Mouse (Mus musculus) urinary bladder, postnatal 10 days (tissue): ENCODE measurements around the gene Olfr750.

Experiments
- DNase-seq: peaks from one replicate; pipeline ENCODE4 v3.0.0; 2022; ENCODE audit warnings: low spot score

Gene Olfr750

DNA sequence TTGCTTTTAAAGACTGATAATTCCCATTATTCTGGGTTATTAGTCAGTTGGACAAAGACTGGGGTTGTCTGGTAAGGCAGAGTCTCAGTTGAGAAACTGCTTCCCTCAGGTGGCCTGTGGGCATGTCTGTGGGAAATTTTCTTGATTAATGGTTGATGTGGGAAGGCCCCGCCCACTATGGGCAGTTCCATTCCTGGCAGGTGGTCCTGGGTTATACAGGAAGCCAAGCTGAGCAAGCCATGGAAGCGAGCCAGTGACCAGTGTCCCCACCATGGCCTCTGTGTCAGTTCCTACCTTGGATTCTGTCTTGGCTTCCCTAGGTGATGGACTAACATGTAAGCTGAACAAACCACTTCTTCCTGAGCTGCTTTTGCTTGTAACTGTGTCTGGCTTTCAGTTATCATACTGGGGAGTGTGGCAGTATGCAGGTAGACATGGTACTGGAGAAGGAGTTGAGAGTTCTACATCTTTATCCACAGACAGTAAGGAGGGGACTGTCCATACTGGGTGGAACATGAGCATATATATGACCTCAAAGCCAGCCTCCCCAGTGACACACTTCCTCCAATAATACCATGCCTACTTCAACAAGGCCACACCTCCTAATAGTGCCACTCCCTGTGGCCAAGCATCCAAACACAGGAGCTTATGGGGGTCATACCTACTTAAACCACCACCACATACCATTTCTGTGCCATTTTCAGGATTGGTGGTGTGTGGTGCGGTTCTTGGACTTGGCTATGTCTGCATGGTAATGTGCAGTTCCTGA lies 46.7 kb downstream of the Olfr750 start:
- no peak for DNase-seq

DNA sequence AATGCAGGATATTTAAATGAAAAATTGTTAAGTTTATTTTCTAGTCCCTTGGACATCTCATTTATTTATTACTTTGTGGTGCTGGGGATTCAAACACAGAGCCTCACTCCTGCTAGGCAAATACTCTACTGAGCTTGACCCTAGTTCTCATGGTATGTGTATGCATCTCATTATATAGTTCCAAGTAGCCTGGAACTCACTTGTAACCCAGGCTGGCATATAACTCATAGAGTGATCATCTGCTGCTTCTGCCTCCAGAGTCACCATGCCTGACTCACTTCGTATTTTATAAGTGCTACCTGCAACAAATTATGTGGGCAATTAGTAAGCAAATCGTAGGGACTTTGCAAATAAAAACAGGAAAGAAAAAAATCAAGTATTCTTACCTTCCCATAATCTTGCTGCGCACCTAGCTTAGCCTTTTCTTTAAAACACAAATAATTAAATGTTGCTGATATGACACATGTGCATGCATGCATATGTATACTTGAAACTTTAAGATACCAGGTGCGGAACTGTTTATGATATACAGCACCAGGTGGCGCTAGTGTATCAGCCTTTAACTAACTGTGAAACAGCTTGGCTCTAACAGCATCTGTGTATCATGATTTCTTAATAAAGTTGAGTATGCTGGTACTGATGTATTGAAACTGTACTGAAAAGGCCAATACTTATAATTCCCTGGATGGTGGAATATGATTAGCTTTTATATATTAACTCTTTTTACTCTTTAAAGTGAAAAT lies 47.7 kb downstream of the Olfr750 start:
- DNase-seq: no peak

DNA sequence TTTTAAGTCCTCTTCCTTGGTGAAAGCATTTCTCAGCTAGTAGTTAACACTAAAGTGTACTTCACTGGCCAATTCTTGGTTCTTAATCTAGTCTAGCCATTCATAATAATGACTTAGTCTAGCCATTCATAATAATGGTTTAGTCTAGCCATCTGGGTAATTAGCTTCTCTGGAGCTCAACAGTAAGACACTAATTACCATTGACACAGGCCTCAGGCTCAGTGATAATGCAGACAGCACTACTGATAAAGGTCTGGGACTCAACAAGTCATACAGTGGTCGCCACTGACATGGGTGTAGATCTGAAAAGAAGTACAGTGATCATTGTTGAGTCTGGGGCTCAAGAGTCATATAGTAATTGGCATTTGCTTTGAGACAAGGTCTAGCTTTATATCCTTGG lies 49.4 kb downstream of the Olfr750 start:
- no peak for DNase-seq

DNA sequence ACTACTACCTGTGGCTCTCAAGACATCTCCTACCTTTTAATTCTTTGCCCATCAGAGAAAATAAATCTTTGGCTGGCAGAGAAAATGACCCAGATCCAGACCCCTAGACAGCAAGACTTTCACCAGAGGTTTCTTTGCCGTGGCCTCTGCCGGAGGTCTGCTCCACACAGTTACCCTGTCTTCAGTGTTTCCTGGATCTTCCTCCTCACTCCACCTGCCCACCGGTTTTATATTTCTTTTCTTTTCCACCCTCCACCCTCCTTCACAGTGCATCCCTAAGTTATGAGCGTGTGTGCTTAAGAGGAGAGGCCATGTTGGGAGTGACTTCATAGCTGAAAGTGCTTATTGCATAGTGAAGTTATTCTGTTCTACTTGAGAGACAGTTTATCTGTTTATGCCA lies 50.8 kb downstream of the Olfr750 start:
- DNase-seq: no peak

DNA sequence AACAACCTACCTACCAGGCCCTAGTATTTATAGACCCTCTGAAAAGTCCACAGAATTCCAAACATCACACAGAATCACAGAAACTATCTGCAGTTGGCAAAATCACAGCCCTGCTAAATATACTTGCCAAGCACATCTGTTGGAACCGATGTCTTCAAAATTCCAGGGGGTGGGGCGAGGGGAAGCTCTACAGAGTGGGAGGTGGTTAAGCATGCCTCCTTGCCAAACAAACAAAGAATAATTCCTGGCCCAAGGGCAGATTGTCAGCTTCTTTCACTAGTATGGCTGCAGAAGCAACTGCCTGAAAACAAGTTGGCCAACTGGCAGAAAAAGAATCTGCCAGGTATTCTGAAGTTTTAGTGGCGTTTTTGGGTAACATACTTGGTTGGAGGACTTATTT lies 57.0 kb downstream of the Olfr750 start:
- DNase-seq: no peak
